Mouse (Mus musculus) embryonic facial prominence, embryonic 12.5 days (tissue): ENCODE results near the gene Commd7. TPM values are rescaled to one million over a fixed set of nuclear protein-coding genes. Genes with fewer than 3 reads are reported as not detected.

Source experiments
- ATAC-seq: fragments of 200-750 bp; cut with Nextera tagmentation; 2 replicates; pipeline ENCODE4 v1.8.0; 2017; ENCODE audit not compliant: insufficient number of reproducible peaks, insufficient read depth, low FRiP score, low TSS enrichment
- H3K27ac ChIP-seq: fragments of 300-500 bp; sonication (generic); 2 replicates; pipeline ENCODE4 v1.5.1; 2016; ENCODE audit warnings: mild to moderate bottlenecking
- H3K27me3 ChIP-seq: fragments of 300-500 bp; sonication (generic); 2 replicates; pipeline ENCODE4 v1.6.1; 2016; ENCODE audit warnings: mild to moderate bottlenecking, moderate library complexity
- H3K36me3 ChIP-seq: fragments of 300-500 bp; sonication (generic); 2 replicates; pipeline ENCODE4 v1.6.1; 2016; ENCODE audit warnings: mild to moderate bottlenecking
- H3K4me1 ChIP-seq: fragments of 300-500 bp; sonication (generic); 2 replicates; pipeline ENCODE4 v1.6.1; 2016
- H3K4me2 ChIP-seq: fragments of 300-500 bp; sonication (generic); replicated peaks from 2 replicates; pipeline ENCODE4 v1.6.1; 2016; ENCODE audit warnings: mild to moderate bottlenecking, moderate library complexity
- H3K4me3 ChIP-seq: fragments of 300-500 bp; sonication (generic); 2 replicates; pipeline ENCODE4 v1.5.1; 2016; ENCODE audit warnings: mild to moderate bottlenecking
- H3K9ac ChIP-seq: fragments of 300-500 bp; sonication (generic); 2 replicates; pipeline ENCODE4 v1.6.1; 2016; ENCODE audit warnings: mild to moderate bottlenecking, moderate library complexity
- H3K9me3 ChIP-seq: fragments of 300-500 bp; sonication (generic); 2 replicates; pipeline ENCODE4 v1.6.1; 2016; ENCODE audit warnings: mild to moderate bottlenecking, moderate library complexity
- WGBS: fragments of 180-500 bp; shearing (Covaris S2); methylation state at CpG from one replicate; pipeline ENCODE4 v1.1.7; 2016; 5-methylcytosine and 5-hydroxymethylcytosine counted together
- polyA plus RNA-seq: library from polyadenylated mRNA; unstranded; fragments of >200 nt; fragmentation: Nextera tagmentation; extraction: Ambion mirVana; gene quantifications from 2 replicates; pipeline ENCODE4 v1.2.1, GENCODE M21; 2016

Gene Commd7
- polyA plus RNA-seq, 1 experiment from 2014 or later: 73.0 TPM

GRCm38 (mm10) chr2:153583641-153584049 is 48.9 kb downstream of the Commd7 start:
- Histone ChIP-seq H3K36me3 (no peaks in the 10 kb centered on the region), H3K27ac (no peak overlapping the region), H3K27me3 (no peaks in the 10 kb centered on the region), H3K9me3 (no peaks in the 10 kb centered on the region), H3K9ac (no peak overlapping the region), H3K4me1 (peaks cover 7% of the 10 kb centered on the region; the same call in 1 of the 2 replicates), H3K4me3 (no peak overlapping the region), H3K4me2 (no peak overlapping the region)
- 48% methylated on average over 13 of the region's 14 CpGs for WGBS
- no peak for ATAC-seq

- H3K4me2 ChIP-seq: no peak overlapping the region
- ATAC-seq: no peak
- no peak overlapping the region for H3K4me3 ChIP-seq
- no peak overlapping the region for H3K27ac ChIP-seq
- no peaks in the 10 kb centered on the region for H3K27me3 ChIP-seq
- no peaks in the 10 kb centered on the region for H3K36me3 ChIP-seq
- H3K9me3 ChIP-seq: no peaks in the 10 kb centered on the region
- H3K9ac ChIP-seq: no peak overlapping the region
- WGBS: 57% methylated on average over 15 of the region's 15 CpGs
- H3K4me1 ChIP-seq: peaks cover 7% of the 10 kb centered on the region; the same call in 1 of the 2 replicates
Observed at GRCm38 (mm10) chr2:153582876-153583585, 49.5 kb downstream of the Commd7 start.

GRCm38 (mm10) chr2:153581416-153581815 is 51.2 kb downstream of the Commd7 start:
- Histone ChIP-seq H3K4me3 (no peak overlapping the region), H3K36me3 (no peaks in the 10 kb centered on the region), H3K27me3 (no peaks in the 10 kb centered on the region), H3K9ac (no peak overlapping the region), H3K4me1 (peaks cover 3% of the 10 kb centered on the region; the same call in 1 of the 2 replicates), H3K9me3 (no peaks in the 10 kb centered on the region), H3K27ac (no peak overlapping the region), H3K4me2 (no peak overlapping the region)
- no peak for ATAC-seq
- WGBS: 79% methylated on average over 7 of the region's 7 CpGs

- Histone ChIP-seq H3K27me3 (no peaks in the 10 kb centered on the region), H3K4me2 (no peak overlapping the region), H3K27ac (0 out of 2 replicates have a peak overlapping the region, but pooled peaks have one; percentile 31), H3K36me3 (no peaks in the 10 kb centered on the region), H3K9ac (no peak overlapping the region), H3K4me1 (no peaks in the 10 kb centered on the region), H3K4me3 (no peak overlapping the region), H3K9me3 (no peaks in the 10 kb centered on the region)
- WGBS: 57% methylated on average over 4 of the region's 4 CpGs
- no peak for ATAC-seq
Observed at GRCm38 (mm10) chr2:153580458-153580985, 52.1 kb downstream of the Commd7 start.

GRCm38 (mm10) chr2:153580042-153580441 is 52.5 kb downstream of the Commd7 start:
- Histone ChIP-seq H3K9ac (no peak overlapping the region), H3K4me1 (no peaks in the 10 kb centered on the region), H3K36me3 (no peaks in the 10 kb centered on the region), H3K4me3 (no peak overlapping the region), H3K27ac (no peak overlapping the region), H3K27me3 (no peaks in the 10 kb centered on the region), H3K9me3 (no peaks in the 10 kb centered on the region), H3K4me2 (no peak overlapping the region)
- WGBS: 96% methylated on average over 3 of the region's 3 CpGs
- ATAC-seq: no peak

GRCm38 (mm10) chr2:153577122-153577521 is 55.5 kb downstream of the Commd7 start:
- H3K9ac ChIP-seq: no peak overlapping the region
- no peak overlapping the region for H3K4me3 ChIP-seq
- no peak overlapping the region for H3K4me2 ChIP-seq
- H3K27ac ChIP-seq: no peak overlapping the region
- H3K27me3 ChIP-seq: peaks cover 3% of the 10 kb centered on the region; the same call in 1 of the 2 replicates
- WGBS: 57% methylated on average over 4 of the region's 4 CpGs
- H3K4me1 ChIP-seq: no peaks in the 10 kb centered on the region
- no peaks in the 10 kb centered on the region for H3K36me3 ChIP-seq
- no peaks in the 10 kb centered on the region for H3K9me3 ChIP-seq
- ATAC-seq: no peak

- H3K9me3 ChIP-seq: no peaks in the 10 kb centered on the region
- ATAC-seq: no peak
- H3K27ac ChIP-seq: no peak overlapping the region
- no peaks in the 10 kb centered on the region for H3K36me3 ChIP-seq
- peaks cover 3% of the 10 kb centered on the region; the same call in 1 of the 2 replicates for H3K27me3 ChIP-seq
- 74% methylated on average over 3 of the region's 3 CpGs for WGBS
- H3K9ac ChIP-seq: no peak overlapping the region
- no peak overlapping the region for H3K4me2 ChIP-seq
- no peak overlapping the region for H3K4me3 ChIP-seq
- no peaks in the 10 kb centered on the region for H3K4me1 ChIP-seq
Observed at GRCm38 (mm10) chr2:153576150-153576549, 56.4 kb downstream of the Commd7 start.

- Histone ChIP-seq H3K9me3 (no peaks in the 10 kb centered on the region), H3K9ac (no peak overlapping the region), H3K36me3 (no peaks in the 10 kb centered on the region), H3K27me3 (peaks cover 3% of the 10 kb centered on the region; the same call in 1 of the 2 replicates), H3K4me2 (no peak overlapping the region), H3K27ac (no peak overlapping the region), H3K4me1 (no peaks in the 10 kb centered on the region), H3K4me3 (no peak overlapping the region)
- WGBS: 51% methylated on average over 6 of the region's 6 CpGs
- ATAC-seq: no peak
Observed at GRCm38 (mm10) chr2:153575554-153575953, 57.0 kb downstream of the Commd7 start.

- Histone ChIP-seq H3K4me2 (no peak overlapping the region), H3K36me3 (no peaks in the 10 kb centered on the region)
- WGBS: 91% methylated on average over 9 of the region's 9 CpGs
Observed at GRCm38 (mm10) chr2:153573101-153573500, 59.5 kb downstream of the Commd7 start.

GRCm38 (mm10) chr2:153568541-153568940 is 64.0 kb downstream of the Commd7 start:
- Histone ChIP-seq H3K4me1 (no peaks in the 10 kb centered on the region), H3K9me3 (no peaks in the 10 kb centered on the region), H3K4me3 (no peak overlapping the region), H3K9ac (no peak overlapping the region), H3K27me3 (no peaks in the 10 kb centered on the region), H3K4me2 (no peak overlapping the region), H3K36me3 (no peaks in the 10 kb centered on the region), H3K27ac (no peak overlapping the region)
- WGBS: 90% methylated on average over 6 of the region's 6 CpGs
- ATAC-seq: no peak

More at GRCm38 (mm10) chr2:153573101-153573500, 59.5 kb downstream of the Commd7 start:
- Histone ChIP-seq H3K4me1 (no peaks in the 10 kb centered on the region), H3K9ac (no peak overlapping the region), H3K9me3 (no peaks in the 10 kb centered on the region), H3K27ac (no peak overlapping the region), H3K4me3 (no peak overlapping the region), H3K27me3 (peaks cover 3% of the 10 kb centered on the region; the same call in 1 of the 2 replicates)
- ATAC-seq: no peak

GRCm38 (mm10) chr2:153568013-153568412 is 64.6 kb downstream of the Commd7 start:
- Histone ChIP-seq H3K36me3 (no peaks in the 10 kb centered on the region), H3K4me3 (no peak overlapping the region), H3K27ac (no peak overlapping the region), H3K27me3 (no peaks in the 10 kb centered on the region), H3K4me1 (no peaks in the 10 kb centered on the region), H3K9ac (no peak overlapping the region), H3K4me2 (no peak overlapping the region), H3K9me3 (no peaks in the 10 kb centered on the region)
- ATAC-seq: no peak
- WGBS: 73% methylated on average over 4 of the region's 4 CpGs
